Mouse (Mus musculus) hindbrain, embryonic 14.5 days (tissue): ENCODE measurements around the gene Zfp622. TPM values are rescaled to one million over a fixed set of nuclear protein-coding genes. Genes with fewer than 3 reads are reported as not detected.
A peak's percentile ranks its signal among the peaks of the same experiment; 100 is the strongest.
"Not testable (repeated sequence)": the region's sequence is repeated elsewhere in the genome, so short reads cannot be mapped to it uniquely, and the experiment has no call there.

Source experiments
- ATAC-seq: fragments of 200-750 bp; cut with Nextera tagmentation; 2 replicates; pipeline ENCODE4 v1.8.0; 2017; ENCODE audit warnings: moderate number of reproducible peaks, mild to moderate bottlenecking, moderate TSS enrichment, moderate library complexity; ENCODE audit not compliant: low FRiP score
- DNase-seq: peaks from one replicate; pipeline ENCODE4 v3.0.0-alpha.2; 2015; ENCODE audit warnings: low spot score
- H3K27ac ChIP-seq: fragments of 300-500 bp; sonication (generic); 2 replicates; pipeline ENCODE4 v1.5.1; 2014; ENCODE audit warnings: mild to moderate bottlenecking, moderate library complexity
- H3K27me3 ChIP-seq: fragments of 300-500 bp; sonication (generic); 2 replicates; pipeline ENCODE4 v1.6.1; 2014; ENCODE audit warnings: mild to moderate bottlenecking, low read length, mixed read lengths; ENCODE audit not compliant: control insufficient read depth, insufficient read depth
- H3K36me3 ChIP-seq: fragments of 300-500 bp; sonication (generic); replicated peaks from 2 replicates; pipeline ENCODE4 v1.6.1; 2014; ENCODE audit not compliant: control insufficient read depth, insufficient read depth
- H3K4me1 ChIP-seq: fragments of 300-500 bp; sonication (generic); replicated peaks from 2 replicates; pipeline ENCODE4 v1.6.1; 2014; ENCODE audit warnings: antibody characterized with exemption, low read length, mixed read lengths; ENCODE audit not compliant: control insufficient read depth, insufficient read depth
- H3K4me2 ChIP-seq: fragments of 300-500 bp; sonication (generic); replicated peaks from 2 replicates; pipeline ENCODE4 v1.6.1; 2014; ENCODE audit warnings: mild to moderate bottlenecking, moderate library complexity
- H3K4me3 ChIP-seq: fragments of 300-500 bp; sonication (generic); replicated peaks from 2 replicates; pipeline ENCODE4 v1.5.1; 2014; ENCODE audit warnings: mild to moderate bottlenecking, low read length
- H3K9ac ChIP-seq: fragments of 300-500 bp; sonication (generic); 2 replicates; pipeline ENCODE4 v1.6.1; 2014
- H3K9me3 ChIP-seq: fragments of 300-500 bp; sonication (generic); 2 replicates; pipeline ENCODE4 v1.6.1; 2016; ENCODE audit warnings: low read length; ENCODE audit not compliant: control insufficient read depth
- whole genome bisulfite sequencing: fragments of 180-500 bp; shearing (Covaris S2); extraction: QIAGEN DNeasy Blood & Tissue Kit; methylation state at CpG from one replicate; pipeline ENCODE4 v1.1.7; 2014; 5-methylcytosine and 5-hydroxymethylcytosine counted together
- polyA plus RNA-seq: library from polyadenylated mRNA; unstranded; fragments of >200 nt; fragmentation: Nextera tagmentation; extraction: Ambion mirVana; gene quantifications from 2 replicates; pipeline ENCODE4 v1.2.1, GENCODE M21; 2014

Gene Zfp622
- polyA plus RNA-seq, 1 experiment from 2014 or later, result 37.1 TPM

DNA sequence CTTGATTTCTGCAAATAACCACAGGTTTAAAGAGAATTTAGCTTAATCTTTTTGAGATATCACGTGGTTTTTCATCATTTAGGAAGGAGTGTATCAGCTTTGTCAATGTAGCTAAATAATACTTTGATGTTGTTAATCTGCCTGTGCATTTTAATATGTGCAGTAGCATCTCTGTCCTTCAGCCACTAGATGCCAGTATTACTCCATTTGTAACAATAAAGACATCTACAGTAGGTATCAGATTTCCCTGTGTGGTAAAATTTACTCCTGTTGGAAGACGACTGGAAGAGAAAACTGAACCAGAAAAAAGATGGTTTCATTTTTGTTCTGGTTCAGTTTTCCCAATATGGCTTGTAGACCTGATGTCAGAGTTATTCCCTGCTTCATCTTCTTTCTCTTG lies 11.4 kb downstream of the Zfp622 start:
- Histone ChIP-seq H3K4me3 (no peak overlapping the region), H3K4me2 (no peak overlapping the region), H3K27ac (no peak overlapping the region), H3K4me1 (no peaks in the 10 kb centered on the region), H3K9ac (no peak overlapping the region), H3K9me3 (no peaks in the 10 kb centered on the region), H3K36me3 (peaks cover 61% of the 10 kb centered on the region), H3K27me3 (no peaks in the 10 kb centered on the region)
- 44% methylated on average over 2 of the region's 2 CpGs for WGBS
- ATAC-seq (peak; percentile 63; the same call in 1 of the 2 replicates), DNase-seq (peak; percentile 86)

DNA sequence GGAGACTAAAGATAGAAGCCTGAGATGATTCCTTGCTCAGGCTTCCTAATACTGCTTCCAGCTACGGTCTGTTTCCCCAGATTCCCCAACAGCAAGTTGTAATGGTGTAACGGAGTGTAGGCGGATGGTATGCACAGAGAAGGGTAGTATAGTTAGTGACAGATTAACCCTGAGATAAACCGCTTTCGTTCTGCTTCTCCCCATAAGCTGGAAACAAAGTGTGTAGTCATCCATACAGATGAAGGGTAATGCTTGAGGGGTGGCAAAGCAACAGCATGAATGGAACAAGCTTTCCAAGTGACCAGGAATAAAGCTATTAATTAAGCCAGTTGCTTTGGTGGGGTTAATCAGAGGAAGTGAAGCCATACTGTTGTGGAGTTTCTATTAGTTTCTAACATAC lies 15.4 kb downstream of the Zfp622 start:
- 26% methylated on average over 5 of the region's 5 CpGs for WGBS
- not testable (repeated sequence) for H3K9me3 ChIP-seq, H3K9ac ChIP-seq, H3K4me1 ChIP-seq, H3K4me3 ChIP-seq, H3K4me2 ChIP-seq, H3K27ac ChIP-seq, ATAC-seq, DNase-seq, H3K27me3 ChIP-seq
- peaks cover 32% of the 10 kb centered on the region for H3K36me3 ChIP-seq

DNA sequence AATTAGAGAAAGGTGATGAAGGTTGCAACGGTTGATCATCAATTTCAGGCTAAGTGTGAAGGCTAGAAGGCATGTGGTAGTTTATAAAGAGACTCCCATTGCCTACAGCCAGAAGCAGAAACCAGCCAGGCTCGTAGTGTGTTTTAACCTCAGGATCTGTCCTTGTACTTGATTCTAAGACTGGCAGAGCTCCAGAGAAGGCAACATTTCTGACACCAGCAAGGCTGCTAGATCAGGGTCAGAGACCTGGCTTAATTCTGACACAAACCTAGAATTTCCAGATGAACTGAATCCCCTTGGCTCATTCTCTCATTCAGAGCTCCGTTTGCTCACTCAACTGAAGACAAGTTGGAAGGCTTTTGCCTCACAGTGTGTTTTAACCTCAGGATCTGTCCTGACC lies 24.5 kb downstream of the Zfp622 start:
- H3K36me3 ChIP-seq, result no peaks in the 10 kb centered on the region

DNA sequence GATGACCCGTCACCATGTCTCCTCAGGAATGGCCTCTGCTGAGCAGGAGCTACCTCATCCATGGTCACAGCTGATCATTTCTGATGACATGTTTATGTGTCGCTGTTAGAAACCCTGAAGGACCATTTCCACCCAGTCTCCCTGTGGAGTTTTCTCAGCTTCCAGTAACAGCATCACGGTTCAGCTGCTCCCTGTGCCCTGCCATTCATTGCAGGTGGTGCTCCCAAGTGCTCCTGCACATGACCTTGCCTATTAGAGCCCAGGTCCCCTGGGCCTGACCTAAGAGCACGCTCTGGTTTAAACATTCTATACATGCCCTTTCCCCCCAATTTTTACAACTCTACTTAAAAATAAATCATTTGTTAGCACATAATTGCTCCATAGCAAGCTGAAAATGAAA lies 28.7 kb downstream of the Zfp622 start:
- DNase-seq (no peak), ATAC-seq (no peak)
- Histone ChIP-seq H3K36me3 (no peaks in the 10 kb centered on the region), H3K9ac (no peak overlapping the region), H3K4me3 (no peak overlapping the region), H3K4me1 (no peaks in the 10 kb centered on the region), H3K9me3 (no peaks in the 10 kb centered on the region), H3K27me3 (no peaks in the 10 kb centered on the region), H3K27ac (no peak overlapping the region), H3K4me2 (no peak overlapping the region)
- WGBS, result 61% methylated on average over 4 of the region's 4 CpGs

More for the DNA sequence above, 24.5 kb downstream of the Zfp622 start:
- H3K27ac ChIP-seq, result no peak overlapping the region
- H3K9ac ChIP-seq, result no peak overlapping the region
- H3K4me1 ChIP-seq, result no peaks in the 10 kb centered on the region
- no peaks in the 10 kb centered on the region for H3K9me3 ChIP-seq
- H3K4me2 ChIP-seq, result no peak overlapping the region
- no peak overlapping the region for H3K4me3 ChIP-seq
- DNase-seq (no peak), ATAC-seq (no peak)
- WGBS, result 84% methylated on average over 3 of the region's 3 CpGs
- H3K27me3 ChIP-seq, result no peaks in the 10 kb centered on the region

DNA sequence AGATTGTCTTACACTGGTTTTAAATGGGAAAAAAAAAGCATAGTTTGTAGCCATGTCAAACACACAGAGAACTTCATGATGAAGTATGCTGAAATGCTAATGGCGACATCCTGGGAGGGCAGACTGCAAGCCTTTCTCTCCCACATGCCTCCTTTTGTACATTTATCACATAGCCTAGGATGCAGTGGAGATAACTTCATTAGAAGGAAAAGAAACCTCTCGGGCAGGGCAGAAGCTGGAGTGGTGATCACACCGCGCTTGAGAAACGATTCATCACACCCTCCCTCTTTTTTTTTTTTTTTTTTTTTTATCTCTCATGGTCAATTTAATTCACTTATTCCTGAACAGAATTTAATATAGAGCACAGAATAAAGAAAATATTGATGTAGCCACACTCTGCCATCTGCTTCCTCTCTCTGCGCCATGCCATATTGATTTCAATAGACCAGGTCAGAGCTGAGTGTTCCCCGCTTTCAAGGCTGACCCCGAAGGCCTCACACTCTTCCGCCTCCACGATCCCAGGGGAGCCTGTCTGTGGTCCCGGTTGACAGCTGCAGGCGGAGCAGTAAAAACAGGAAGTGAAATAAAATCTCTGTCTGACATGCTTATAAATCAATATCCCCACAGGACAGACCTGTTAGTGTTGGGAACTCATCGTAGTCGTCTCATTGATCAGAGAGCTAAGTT lies 32.0 kb downstream of the Zfp622 start:
- Histone ChIP-seq H3K4me3 (no peak overlapping the region), H3K27ac (no peak overlapping the region), H3K27me3 (no peaks in the 10 kb centered on the region), H3K36me3 (no peaks in the 10 kb centered on the region), H3K4me2 (0 out of 2 replicates have a peak overlapping the region, but pooled peaks have one; percentile 5), H3K4me1 (no peaks in the 10 kb centered on the region), H3K9me3 (no peaks in the 10 kb centered on the region), H3K9ac (no peak overlapping the region)
- 0 out of 2 replicates have a peak, but pooled peaks have one; percentile 48 for ATAC-seq
- WGBS, result 31% methylated on average over 14 of the region's 14 CpGs
- DNase-seq, result no peak

DNA sequence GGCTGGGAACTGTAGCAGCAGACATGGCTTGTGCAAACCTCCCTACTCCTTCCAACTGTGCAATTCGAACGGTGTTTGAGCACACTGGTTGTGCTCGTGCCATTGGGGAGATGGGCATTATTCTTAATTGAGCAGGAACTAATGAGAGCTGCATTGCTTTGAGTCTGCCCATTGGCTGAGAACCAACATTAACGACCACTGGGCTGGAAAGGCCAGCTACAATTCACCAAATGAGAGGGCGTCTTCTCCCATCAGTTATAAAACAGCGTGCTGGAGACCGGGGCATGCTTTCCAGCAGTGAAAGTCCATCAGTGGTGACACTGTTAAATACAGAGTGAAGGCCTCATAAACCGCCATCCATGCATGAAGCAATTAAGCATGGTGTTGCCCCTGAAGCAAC lies 37.6 kb downstream of the Zfp622 start:
- Histone ChIP-seq H3K4me2 (no peak overlapping the region), H3K4me1 (no peaks in the 10 kb centered on the region), H3K36me3 (no peaks in the 10 kb centered on the region), H3K27ac (no peak overlapping the region), H3K4me3 (no peak overlapping the region), H3K9me3 (no peaks in the 10 kb centered on the region), H3K9ac (no peak overlapping the region), H3K27me3 (no peaks in the 10 kb centered on the region)
- 40% methylated on average over 8 of the region's 8 CpGs for WGBS
- ATAC-seq (peak; percentile 79), DNase-seq (no peak)

DNA sequence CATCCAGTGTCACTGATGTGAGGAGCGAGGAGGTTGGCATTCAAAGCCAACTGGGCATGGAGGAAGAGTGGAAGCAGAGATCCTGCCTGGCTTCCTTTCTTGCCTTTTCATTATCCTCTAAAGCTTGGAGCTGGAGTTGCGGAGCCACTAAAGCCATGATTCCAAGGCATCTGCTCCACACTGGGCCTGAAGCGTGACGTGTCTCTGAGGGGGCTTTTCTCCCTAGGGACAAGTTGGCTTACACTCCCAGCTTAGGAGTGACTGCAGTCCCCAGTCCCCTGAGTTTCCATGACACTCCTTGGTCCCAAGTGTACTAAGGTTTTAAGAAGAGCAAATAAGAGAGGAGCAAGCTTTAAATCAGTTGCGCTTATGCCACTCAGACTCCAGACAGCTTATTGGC lies 38.5 kb downstream of the Zfp622 start:
- no peak overlapping the region for H3K4me3 ChIP-seq
- 82% methylated on average over 5 of the region's 5 CpGs for WGBS
- H3K27me3 ChIP-seq, result no peaks in the 10 kb centered on the region
- ATAC-seq (no peak), DNase-seq (no peak)
- no peak overlapping the region for H3K4me2 ChIP-seq
- H3K27ac ChIP-seq, result no peak overlapping the region
- no peaks in the 10 kb centered on the region for H3K9me3 ChIP-seq
- no peaks in the 10 kb centered on the region for H3K36me3 ChIP-seq
- H3K9ac ChIP-seq, result no peak overlapping the region
- no peaks in the 10 kb centered on the region for H3K4me1 ChIP-seq

DNA sequence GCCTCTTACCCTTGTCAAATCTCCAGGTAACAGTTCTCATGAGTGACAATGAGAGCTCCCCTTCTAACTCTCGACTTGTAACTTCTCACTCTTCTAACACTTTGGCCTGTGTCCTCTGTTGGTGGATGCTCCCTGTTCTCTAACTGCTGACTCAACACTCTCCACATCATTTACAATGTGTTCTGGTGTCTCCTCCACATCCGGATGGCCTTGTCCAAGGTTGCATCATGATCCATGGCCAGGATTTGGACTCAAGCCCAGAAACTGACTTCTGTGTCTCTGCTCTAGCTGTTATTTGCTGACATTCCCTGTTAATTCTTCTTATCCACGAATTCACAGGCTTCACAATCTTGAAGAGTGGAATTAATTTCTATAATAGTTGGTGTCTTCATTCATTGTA lies 47.5 kb downstream of the Zfp622 start:
- H3K4me3 ChIP-seq, result no peak overlapping the region
- H3K27ac ChIP-seq, result no peak overlapping the region
- H3K9me3 ChIP-seq, result no peaks in the 10 kb centered on the region
- no peak for DNase-seq
- 88% methylated on average over 3 of the region's 3 CpGs for WGBS
- H3K27me3 ChIP-seq, result no peaks in the 10 kb centered on the region
- H3K4me1 ChIP-seq, result no peaks in the 10 kb centered on the region
- H3K36me3 ChIP-seq, result no peaks in the 10 kb centered on the region
- H3K4me2 ChIP-seq, result no peak overlapping the region
- H3K9ac ChIP-seq, result no peak overlapping the region
- no peak for ATAC-seq

DNA sequence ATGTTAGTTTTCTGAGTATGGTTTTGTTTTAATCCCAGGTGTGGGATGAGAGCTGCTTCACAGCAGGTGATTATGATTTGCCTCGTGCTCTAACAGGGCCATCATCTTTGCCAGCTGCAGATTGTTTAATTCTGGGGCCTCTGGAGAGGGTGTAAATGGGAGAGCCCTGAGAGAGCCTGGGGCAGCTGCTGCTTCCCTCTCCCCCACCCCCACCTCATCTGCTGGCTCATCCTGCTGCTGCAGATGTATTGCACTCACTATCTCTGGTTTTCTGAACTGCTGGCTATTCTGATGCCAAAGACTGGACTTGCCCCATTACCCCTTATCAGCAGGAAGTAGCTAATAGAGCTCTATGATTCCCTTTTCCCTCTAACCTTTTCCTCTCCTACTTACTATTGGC lies 56.4 kb downstream of the Zfp622 start:
- H3K9me3 ChIP-seq, result 0 out of 2 replicates have a peak, but pooled peaks cover 4% of the 10 kb centered on the region
- 19% methylated on average over 1 of the region's 1 CpGs for WGBS
- H3K27me3 ChIP-seq, result no peaks in the 10 kb centered on the region
- no peak overlapping the region for H3K9ac ChIP-seq
- H3K4me2 ChIP-seq, result no peak overlapping the region
- no peaks in the 10 kb centered on the region for H3K4me1 ChIP-seq
- H3K27ac ChIP-seq, result no peak overlapping the region
- H3K36me3 ChIP-seq, result no peaks in the 10 kb centered on the region
- DNase-seq (no peak), ATAC-seq (no peak)
- no peak overlapping the region for H3K4me3 ChIP-seq
